Mouse (Mus musculus) gastrocnemius, postnatal 4 days (tissue): Measurements from ENCODE around the gene Gpr12. TPM values are rescaled to one million over a fixed set of nuclear protein-coding genes. Genes with fewer than 3 reads are reported as not detected.
"Not testable (repeated sequence)": the region's sequence is repeated elsewhere in the genome, so short reads cannot be mapped to it uniquely, and the experiment has no call there.

Experiments
- DNase-seq, 2 experiments: peaks; one replicate each; pipeline ENCODE4 v3.0.0; 2021 to 2022; ENCODE audit warnings: low spot score in 2 of 2, mixed read lengths in 2 of 2
- long read RNA-seq, 2 experiments: library from polyadenylated mRNA; stranded (forward); transcript quantifications; one replicate each; pipeline ENCODE4 v2.0.0; 2021
- total RNA-seq, 2 experiments: library from RNA; stranded (reverse); gene quantifications; 2 replicates each; pipeline ENCODE4 v1.2.3; 2021

Gpr12 gene
- not detected for total RNA-seq
- long read RNA-seq, experiment 1, result 0 reads
- long read RNA-seq, experiment 2, result 0 reads

DNA sequence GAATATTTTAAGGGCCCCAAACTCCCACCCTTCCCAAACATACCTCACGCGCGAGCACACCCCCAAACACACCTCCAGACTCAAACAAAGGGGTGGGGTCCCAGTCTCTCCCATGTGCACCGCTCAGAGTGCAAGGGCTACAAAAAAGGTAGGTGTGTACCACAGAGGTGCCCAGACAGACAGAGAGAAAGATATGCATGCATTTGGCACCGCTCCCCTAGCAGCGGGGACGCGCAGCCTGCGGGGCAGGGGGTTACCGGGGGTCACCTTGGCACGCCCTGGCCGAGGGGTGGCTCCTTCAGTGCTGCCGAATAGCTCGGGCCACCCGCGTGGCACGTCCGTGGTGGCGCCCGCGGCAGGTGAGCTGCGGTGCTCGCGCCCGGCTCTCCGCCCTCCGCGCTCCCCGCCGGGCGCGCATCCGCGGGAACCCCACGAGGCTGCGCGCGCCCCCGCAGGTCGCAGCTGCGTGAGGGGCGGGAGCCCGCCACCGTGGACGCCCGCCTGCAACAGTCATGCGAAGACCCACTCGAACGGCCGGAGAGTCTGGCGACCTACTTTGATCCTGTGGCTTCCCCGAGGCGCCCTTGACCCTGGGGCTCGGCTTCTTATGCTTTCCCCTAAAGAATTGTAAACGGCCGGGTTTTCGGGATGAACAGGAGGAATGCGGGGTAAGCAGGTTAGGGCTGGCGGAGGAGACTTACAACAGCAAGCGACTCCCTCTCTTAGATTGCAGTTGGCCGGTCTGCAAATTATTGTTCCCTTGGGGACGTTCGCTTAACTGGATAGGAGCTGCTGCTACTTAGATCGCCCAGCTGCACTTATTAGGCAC is at the start of gene Gpr12:
Gene Gpr12, minus strand, starts transcription at position 762 of the 829 bp plus-strand sequence.
- no peak for DNase-seq

DNA sequence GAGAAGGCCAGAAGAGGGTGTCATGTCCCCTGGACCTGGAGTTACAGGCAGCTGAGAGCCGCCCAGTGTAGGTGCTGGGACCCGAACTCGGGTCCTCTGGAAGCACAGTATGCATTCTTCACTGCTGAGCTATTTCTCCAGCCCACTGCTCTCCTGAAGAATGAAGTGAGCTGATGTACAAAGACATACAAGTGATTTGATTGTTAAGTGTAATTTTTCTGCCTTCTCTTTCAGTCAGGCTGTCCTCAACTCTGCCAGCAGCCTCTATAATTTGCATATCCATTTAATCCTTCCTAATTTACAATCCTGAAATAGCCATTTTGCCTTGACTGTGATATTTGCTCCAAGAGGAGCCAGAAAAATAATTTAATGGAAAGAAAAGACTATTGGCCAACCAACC is 46.6 kb upstream of the Gpr12 start:
- no peak for DNase-seq

DNA sequence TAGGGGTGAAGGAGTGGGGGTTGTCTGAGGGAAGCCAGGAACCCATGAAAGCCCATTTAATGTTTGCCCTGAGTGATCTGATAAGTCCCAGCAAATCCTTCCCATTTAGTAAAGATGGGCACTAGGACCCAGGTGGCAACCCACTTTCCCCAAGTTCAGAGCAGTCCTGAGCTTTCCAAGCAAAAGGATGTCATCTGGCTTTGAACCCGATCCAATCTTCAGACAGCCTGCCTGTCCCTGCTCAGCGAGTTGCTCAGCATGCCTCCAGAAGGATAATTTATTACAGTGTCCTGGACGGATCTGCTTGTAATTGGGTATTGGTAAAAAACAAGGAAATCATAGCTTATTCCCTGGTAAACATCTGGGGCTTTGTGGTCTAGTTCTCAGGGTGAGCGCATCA is 45.9 kb upstream of the Gpr12 start:
- no peak for DNase-seq

DNA sequence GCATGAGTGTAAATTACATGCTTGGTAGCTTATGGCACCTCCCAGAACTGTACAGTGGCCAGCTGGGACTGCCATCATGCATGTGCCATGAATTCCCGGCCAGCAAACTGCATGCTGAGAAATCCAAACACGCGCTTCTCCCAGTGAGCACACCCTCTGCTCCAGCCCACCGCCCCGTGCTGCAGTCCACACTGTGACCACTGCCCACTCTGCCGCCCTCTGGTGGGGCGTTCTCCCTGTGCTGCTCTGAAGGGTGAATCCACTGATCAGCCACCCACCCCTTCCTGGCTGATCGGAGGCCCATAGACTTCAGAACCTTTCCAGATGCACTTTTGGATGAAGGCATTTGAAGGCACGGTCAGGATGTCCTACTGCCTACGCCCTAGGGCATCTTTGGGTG is 44.6 kb upstream of the Gpr12 start:
- no peak for DNase-seq

DNA sequence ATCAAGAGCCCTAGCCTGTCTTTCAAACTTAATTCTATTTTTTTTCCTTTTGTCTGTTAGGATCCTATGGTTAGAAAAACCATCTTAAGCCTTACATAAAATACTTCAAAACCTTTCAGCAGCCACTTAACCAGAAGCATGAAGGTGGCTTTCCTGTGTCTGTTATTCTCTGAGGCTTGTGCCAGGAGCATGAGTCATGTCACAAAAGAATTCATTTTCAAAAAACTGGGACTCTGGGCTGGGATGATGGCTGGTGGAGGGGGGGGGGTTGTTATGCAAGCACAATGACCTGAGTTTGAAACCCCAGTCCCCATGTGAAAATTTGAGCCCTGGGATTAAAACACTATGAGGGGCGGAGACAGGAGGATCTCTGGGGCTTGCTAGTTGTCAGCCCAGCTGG is 43.8 kb upstream of the Gpr12 start:
- no peak for DNase-seq

DNA sequence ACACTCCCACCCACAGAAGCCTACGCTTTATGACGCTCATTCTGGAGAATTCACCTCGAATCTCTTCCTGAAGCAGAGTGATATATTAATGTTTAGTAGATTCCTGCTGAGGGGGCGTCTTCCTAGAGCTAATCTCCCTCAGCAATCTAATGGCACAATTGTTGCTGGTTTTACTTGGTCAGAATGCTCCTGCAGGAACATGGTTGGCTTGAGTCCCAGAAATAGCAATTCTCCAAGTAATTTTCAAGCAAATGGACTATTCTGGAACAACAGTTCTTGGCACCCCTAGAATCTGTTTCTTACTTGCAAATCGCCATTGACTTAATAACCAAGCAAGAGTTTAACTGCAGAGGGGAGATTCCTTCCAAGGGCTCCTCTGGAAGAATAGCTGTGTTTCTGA is 42.9 kb upstream of the Gpr12 start:
- DNase-seq, result no peak

DNA sequence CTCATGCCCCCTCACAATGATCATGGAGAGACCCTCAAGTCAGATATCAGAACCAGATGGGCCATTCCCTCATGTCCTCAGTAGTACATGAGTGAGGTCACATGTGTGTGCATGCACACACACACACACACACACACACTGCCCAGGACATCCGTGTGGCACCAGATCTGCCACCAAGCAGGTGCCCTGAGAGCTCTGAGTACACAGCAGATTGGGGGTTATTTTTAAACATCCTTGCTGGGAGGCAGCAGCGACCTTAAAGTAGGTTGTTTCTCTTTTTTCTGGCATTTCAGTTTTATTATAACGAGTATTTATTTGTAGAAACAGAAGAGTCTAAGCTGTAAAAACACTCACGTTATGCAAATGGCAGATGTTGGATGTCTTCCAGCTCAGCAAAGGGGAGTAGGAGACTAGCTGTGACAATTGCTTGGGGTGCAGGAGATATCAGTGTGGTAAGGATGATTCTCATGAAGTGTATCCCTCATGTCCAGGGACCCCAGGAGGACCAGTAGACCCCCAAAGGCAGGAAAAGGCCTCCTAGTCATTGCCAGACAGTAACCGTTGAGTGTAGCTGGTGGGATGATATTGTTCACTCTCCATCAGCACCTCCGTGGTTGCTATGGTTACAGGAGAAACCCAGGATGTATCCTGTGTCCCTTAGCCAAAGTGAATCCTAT is 40.7 kb upstream of the Gpr12 start:
- DNase-seq, result no peak

DNA sequence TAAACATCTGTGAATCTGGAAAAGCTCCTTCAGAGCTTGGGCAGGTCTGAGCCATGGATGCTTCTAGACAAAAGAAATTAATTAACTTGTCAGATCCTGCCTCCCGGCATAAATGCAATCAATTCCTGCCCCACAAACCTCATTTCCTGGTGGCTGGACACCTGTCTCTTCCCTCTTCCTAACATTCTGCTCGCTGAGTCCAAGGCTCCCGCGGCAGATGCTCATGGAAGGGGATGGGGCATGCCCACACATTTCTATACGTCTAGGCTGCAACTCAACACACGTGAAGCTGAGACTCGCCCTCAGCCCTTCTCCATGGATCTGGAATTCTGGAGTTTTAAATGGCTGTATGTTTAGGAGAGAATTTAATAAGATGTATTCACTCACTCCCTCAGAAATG is 26.8 kb upstream of the Gpr12 start:
- no peak for DNase-seq

DNA sequence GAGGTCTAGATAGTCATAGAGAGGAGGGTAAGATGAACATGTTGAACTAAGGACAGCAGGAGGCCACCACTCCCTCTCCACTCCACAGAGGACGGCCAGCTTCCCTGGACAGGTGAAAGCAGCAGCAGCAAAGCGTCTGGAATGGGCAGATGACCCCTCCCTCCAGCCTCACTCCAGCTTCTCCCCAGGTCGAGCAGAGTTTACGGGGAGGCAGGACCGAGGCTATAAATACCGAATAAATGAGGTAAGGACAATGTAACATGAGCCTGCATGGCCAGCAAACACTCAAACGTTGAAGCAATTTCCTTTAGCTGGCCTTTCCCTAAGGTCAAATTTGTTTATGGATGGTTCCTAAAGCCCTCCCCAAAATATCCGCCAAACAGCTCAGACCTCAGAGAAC is 26.0 kb upstream of the Gpr12 start:
- no peak for DNase-seq

DNA sequence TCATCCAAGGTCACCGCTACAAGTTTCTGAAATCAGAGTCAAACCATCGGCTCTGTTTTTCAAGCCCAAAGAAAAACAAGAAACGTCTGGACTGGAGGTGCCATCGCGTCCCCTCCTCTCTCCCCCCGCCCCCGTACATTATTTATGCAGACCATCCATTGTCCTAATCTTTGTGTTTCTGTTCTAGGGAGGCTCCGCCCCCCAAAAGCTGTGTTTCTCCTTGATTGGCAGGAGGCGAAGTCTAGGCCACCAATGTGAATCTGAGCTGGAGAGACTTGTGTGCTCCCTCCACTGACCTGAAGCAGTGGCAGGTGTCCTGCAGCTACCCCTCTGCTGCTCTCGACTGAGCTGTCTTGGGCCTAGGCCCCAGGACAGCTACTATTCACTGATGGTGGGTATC is 24.6 kb upstream of the Gpr12 start:
- DNase-seq, result no peak

DNA sequence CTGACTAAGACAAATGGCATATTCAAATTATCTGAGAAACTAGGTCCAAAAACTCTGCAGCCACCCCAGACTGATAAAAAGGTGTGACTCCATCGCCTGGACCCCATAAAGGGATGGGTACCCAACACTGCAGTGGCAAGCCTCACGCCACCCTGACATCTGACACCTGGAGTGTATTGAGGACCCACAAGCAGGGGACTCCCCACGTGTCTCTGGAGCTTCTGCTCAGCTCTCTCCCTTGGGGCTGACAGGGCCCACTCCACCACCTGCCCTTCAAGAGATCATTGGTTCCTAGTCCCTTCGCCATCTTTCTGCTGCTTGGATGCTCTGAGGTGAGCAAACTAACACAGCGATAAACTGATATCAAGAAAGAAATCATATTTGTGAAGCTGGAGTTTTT is 22.8 kb upstream of the Gpr12 start:
- DNase-seq, result no peak

DNA sequence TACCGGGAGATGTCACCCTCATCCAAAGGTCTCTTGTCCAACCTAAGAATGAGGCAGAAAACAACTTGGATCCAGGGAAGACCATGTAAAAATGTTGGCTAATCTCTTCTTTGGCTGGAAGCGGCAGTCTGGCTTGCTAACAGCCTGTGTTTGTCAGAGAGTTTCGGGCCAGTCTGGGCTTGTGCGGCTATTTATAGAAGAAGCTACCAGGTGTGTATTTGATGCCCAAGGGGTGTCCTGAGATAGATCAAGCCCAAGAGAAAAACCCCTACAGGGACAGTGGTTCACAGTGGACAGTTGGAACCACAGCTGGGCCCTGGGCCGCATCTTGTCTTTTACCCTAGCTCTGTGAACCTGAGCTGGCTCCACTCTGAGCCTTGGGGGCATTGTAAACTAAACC is 21.9 kb upstream of the Gpr12 start:
- DNase-seq, result no peak

DNA sequence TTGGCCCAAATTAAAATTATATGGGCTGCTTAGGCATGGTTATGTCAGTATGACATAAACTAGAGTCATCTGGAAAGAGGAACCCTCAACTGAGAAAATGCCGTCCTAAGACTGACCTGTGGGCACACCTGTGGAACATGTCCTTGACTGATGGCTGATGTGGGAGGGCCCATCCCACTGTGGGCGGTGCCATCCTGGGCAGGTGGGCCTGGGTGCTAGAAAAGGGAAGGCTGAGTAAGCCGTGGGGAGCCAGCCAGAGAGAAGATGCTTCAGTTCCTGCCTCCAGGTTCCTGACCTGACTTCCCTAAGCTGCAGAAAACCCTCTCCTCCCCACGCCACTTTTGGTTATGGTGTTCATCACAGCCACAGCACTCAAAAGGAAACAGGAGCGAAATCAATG is 21.2 kb upstream of the Gpr12 start:
- no peak for DNase-seq

DNA sequence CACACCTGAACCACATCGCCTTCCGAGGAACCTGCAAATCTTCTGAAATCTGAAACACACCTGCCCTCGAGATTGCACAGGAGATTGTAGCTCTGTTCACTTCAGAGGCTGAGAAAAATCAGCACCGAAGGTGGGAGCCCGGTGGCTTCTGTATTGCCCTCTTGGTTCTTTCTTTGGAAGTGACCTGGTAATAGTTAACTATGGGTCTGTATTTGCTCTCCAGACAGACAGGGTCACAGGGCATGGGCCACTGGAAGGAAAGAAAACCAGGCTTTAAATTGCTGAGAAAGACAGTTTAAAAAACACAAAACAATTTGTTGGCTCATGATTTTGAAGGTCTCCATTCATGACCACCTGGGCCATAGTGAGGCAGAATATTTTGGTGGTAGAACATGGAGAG is 14.9 kb upstream of the Gpr12 start:
- DNase-seq, result no peak

DNA sequence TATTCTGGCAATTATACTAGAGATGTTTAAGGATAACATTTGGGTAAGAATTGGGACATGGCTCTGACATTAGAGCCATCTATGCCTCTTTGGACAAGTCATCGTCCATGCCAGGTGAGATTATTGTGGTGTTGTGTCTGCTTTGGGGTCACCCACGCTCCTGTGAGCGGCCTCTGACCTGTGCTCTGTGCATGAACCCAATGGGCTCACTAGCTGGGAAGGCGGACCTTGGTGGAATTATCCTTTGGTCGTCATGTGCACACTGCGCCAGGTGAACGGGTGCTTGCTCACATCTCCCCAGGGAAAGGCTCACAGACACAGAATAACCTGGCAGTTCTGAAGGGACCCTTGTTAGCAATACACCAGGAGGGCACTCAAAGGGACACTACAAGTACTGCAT is 14.2 kb upstream of the Gpr12 start:
- not testable (repeated sequence) for DNase-seq

DNA sequence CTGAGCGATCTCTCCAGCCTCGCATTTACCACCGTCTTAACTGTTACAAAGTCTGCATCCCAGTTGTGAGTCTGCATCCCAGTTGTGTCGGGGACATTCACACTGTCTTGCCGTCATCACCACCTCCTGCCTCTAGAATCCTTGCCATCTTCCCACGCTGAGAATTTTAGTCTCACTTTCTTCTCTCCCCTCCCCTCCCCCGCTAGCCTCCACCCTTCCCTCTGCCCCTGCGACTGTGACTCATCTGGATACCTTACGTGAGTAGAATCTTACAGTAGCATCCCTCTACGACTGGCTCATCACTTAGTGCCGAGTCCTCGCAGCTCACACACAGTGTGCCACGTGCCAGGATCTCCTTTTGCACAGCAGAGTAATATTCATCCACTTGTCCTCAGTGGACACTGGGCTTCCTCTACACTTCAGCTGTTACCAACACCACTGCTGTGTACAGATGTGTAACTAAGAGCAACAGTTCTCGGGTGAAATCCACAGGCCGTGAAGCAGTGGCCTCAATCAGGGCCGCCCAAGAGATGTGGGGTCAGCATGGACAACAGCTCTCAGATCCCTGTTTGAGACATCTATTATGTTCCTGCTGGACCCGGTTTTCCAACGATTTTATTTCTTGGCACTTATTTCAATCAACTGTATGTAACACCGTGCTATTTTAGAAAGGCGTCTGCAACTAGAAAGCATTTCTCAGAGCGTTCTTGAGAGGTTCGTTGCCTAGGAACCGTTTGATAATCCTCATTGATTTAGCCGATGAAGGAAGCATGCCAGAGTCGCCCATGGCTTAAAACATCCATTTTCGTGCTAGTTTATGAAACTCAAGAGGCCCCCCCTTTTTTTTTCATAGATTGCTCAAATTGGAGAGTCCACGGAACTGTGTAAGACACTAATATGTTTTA is 13.4 kb upstream of the Gpr12 start:
- no peak for DNase-seq

DNA sequence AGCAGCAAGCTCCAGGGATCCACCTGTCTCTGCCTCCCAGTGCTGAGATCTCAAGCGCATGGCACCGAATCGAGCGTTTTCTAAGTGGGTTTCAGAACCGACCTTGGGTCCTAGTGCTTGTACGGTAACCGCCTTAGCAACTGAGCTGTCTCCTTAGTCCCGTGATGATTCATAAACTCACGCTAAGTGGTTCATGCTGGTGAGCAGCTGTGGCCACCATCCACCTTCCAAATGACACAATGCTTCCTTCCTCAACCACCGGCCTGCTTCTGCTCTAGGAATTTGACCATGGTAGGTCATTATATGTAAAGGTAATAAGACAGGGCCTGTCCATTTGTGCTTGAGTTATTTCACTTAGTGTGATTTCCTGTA is 12.4 kb upstream of the Gpr12 start:
- DNase-seq, result no peak

DNA sequence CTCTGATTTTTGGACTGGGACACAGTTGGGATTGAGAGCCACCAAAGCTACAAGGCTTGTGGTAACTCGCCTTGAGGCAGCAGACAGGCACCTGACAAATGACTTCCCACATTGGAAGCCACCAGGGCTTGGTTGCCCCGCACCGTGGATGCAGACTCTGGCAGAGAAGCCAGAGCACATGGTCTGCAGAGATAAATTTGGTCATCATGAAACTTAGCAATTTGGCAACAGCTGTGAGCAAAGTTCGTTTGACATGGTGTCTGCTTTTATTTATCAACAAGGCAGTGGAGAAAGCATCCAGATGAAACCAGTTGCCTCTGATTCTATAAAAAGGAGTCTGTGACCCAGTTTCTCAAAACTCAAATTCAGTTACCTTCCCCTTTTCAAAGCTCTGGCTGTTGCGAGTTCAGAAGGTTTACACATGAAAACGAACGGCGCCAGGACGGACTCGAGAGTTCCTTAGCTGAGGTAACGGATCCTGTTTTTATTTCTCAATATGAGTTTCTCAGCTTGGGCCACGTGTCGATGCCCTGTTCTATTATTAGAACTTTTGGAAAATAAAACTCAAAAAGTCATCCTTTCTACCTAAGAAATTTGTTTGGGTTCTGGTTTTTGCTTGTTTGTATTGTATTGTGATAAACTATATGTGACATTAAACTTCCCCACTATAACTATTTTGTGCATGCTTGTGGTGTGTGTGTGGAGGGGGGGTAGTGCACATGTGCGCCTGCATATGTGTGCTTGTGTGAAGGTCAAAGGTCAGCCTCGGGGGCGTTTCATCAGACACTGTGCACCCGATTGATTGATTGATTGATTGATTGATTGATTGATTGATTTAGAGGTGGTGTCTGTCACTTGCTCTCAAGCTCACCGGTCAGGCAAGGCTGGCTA is 11.8 kb upstream of the Gpr12 start:
- no peak for DNase-seq

DNA sequence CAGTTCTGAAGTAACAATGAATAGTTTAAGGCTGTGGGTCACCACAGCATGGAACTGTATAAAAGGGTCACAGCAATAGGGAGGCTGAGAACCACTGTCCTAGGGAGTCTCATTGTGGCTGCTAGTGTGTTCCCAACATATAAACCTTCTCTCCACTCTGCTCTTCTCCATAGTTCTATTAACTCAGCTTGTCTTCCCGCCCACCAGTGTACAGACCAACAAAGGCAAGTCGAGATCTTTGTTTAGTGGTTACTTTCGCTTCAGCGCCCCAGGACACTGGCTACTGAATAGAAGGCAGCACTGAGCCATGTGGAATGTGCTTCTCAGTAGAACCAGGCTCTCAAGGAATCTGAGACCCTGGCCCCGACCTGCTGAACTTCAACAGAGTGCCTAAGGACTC is 7.5 kb upstream of the Gpr12 start:
- no peak for DNase-seq

DNA sequence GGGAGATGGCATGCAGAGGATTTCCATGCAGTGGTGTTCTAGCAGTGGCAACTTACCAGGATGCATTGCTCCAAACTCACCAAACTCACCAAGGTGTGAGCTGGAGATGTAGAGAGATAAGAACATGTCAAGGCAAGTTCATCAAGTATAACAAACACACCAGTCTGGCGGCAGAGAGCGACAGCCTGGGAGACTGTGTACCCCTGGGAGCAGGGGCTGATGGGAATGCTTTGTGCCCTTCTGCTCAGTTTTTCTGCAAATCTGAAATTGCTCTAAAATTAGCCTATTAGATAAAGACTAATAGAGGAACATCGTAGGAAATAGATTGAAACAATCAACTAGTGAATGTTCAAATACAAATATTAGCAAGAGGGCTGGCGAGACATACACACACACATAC is 6.6 kb upstream of the Gpr12 start:
- no peak for DNase-seq

DNA sequence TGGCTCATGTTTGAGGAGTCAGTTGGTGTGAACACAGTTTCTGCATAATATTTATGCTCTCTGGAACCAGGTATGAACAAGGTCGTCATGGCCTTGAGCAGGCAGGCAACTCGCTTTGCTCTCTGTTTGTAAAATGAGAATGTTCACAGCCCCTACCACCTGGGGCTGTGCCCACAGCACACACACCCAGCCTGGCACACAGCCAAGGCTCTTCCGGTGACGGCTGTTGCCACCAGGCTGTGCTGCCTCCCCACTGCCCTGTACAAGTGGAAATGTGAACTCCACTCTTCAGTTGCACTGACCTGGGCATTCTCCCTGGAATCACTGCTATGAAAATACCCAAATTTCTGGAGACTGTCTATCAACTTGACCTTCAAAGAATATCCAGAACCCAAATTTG is 5.9 kb upstream of the Gpr12 start:
- DNase-seq, result no peak
